Mouse (Mus musculus) adrenal gland, postnatal 25 days (tissue): ENCODE results near the gene Sema5a. TPM values are rescaled to one million over a fixed set of nuclear protein-coding genes. Genes with fewer than 3 reads are reported as not detected.

Source experiments
- DNase-seq: peaks from one replicate; pipeline ENCODE4 v3.0.0; 2021; ENCODE audit warnings: mixed read lengths
- total RNA-seq: library from RNA; stranded (reverse); gene quantifications from 2 replicates; pipeline ENCODE4 v1.2.3, GENCODE M21; 2021

Gene Sema5a
- total RNA-seq, 1 experiment from 2014 or later = 22.6 TPM

DNA sequence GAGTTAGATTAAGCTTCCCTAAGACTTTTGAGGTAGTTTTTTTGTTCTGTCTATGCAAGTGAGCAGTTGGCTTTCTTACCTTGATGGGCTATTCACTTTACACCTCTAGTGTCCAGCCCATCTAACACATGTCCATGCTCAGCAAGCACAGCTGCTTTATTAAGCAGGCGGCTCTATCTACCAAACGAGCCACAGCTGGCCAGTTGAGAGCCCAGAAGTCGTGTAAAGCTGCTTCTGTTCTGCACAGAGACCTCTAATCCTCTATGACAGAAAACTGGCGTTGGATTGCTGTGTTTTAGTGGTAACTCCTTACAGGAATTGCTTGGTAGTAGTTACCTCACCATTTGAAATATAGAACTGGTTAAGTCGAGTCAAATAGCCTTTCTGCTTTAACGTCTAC is 126.8 kb downstream of the Sema5a start:
- DNase-seq = no peak

DNA sequence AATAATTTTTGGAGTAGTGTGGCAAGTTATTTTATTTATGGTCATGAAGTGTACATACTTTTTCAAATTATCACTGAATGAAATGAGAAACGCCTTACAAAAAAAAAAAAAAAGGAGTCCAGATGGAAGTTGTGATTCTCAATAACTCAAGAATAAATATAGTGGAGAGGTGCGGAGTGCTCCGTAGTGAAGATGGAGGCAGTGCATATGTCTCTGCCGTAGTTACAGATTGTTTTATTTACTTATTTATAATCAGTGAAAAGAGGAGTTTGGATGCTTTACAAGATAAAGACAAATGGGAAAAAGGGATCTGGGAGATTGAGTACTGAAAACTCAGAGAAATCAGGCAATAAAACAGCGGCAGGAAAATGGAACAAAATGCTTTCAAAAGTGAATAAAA is 131.7 kb downstream of the Sema5a start:
- DNase-seq = no peak

DNA sequence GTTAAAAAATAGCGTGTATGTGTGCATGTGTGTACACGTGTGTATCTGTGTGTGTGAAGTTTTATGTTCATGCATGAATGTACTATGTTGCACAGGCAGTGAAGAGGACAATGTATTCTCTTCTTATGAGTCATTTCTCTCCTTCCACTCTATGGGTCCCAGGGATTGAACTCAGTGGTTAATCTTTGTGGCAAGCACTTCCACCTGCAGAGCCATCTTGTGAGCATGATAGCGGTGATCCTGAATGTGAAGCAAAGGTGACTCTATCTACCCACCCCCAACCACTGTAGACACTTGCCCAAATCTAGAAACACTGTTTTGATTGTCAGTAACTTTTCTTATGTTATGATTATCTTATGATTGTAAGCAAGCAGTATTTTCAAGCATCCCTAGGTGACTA is 133.2 kb downstream of the Sema5a start:
- no peak for DNase-seq

DNA sequence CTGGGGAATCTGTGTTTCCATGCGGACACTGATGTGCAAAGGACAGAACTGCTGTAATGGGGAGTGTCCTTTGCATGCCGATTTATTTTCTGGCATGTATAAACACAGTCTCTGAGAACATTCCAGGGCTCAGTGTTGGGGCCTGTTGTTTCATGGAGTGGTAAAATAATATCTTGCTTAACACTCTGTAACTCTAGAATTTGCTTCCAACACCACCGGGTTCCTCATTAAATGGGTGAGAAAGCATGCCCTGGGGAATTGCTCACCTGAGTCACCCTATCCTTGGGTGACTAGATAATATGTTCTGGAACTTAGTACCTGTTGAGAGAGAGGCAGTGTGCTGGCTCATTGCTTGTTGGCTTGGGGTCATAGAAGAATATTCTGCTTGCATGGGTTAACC is 135.7 kb downstream of the Sema5a start:
- no peak for DNase-seq

DNA sequence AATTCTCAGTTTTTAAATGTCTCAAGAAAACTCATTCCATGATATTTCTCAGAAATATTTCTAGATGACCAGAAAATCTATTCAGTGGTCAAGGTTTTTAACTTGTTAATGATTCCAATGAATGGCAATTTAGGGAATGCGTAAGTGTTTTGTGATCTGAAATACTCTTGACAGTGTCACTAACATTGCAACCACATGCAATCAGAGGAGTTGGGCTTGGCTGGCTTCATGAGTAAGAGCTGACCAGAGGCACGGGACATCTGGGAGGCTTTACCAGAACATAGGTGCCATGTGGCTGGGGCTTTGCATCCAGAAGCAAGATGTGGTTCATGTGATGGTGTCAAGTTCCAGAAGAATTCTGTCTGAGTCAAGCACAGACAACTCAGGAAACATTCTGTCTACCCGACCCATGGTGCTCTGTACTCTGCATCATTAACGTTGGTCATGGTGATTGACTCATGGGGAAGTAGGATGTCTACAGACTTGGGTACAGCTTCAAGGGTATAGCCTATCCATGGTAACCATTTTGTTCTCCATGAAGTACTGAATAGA is 138.4 kb downstream of the Sema5a start:
- DNase-seq = no peak

DNA sequence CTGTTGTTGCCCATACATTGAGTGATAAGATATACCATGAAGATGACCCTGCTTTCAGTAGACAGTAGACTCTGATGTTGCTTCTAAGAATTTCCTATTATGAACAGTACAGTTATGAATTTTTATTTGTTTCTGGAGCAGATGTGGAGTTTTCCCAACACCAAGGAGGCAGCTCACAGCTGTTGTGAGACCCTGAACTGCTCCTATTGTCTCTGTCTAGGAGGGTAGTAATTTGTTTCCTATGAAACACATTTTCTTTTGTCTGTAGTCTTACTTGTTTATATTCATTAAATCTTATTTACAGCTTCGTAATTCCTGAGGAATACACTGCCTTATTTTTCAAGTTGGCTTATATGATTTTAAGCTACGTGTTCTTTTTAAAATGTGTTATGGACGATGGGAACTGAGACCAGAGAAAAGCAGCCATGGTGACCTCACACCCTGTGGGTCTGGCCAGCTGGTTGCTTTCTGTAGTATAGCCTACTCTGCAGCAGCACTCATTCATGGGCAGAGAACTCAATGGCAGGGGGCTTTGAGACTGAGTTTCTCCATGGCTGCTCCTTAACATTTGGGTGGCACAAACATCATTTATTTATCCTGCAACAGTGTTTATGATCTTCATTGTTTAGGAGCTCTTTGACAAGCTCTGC is 151.8 kb downstream of the Sema5a start:
- DNase-seq = no peak

DNA sequence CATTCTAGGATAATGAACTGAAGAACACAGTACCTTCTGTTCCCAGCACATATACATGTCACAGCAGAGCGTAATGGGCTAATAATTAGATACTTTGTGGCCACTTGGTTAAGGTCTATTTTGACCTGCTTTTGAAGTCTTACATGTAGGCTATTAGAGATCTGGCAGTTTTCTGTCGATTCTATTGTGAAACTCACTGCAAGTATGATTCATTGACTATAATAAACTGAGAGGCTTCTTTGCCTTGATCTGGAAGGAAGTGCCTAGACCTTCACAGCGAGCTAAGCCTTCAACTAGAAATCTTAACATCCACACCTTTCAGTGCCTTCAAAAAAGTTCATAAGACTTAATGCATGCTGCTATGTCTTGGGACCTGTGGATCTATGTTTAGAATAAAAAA is 152.5 kb downstream of the Sema5a start:
- no peak for DNase-seq

DNA sequence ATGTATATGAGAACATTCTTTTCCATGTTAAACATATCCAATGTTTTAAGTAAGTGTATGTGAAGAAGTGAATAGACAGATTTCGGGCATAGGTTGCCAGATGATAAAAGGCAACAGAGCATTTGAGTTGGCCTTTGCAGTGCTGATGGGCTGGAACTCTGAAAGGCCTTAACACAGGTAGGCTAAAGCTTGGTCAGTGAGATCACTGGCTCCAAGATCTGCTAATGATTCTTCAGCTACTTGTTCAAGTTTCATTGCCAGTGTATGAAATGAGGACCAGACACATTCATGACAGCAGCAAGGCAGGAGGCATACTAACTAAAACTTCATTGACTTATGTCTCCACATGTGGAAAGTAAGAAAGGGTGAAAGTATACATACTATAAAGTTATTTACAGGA is 154.1 kb downstream of the Sema5a start:
- DNase-seq = no peak

DNA sequence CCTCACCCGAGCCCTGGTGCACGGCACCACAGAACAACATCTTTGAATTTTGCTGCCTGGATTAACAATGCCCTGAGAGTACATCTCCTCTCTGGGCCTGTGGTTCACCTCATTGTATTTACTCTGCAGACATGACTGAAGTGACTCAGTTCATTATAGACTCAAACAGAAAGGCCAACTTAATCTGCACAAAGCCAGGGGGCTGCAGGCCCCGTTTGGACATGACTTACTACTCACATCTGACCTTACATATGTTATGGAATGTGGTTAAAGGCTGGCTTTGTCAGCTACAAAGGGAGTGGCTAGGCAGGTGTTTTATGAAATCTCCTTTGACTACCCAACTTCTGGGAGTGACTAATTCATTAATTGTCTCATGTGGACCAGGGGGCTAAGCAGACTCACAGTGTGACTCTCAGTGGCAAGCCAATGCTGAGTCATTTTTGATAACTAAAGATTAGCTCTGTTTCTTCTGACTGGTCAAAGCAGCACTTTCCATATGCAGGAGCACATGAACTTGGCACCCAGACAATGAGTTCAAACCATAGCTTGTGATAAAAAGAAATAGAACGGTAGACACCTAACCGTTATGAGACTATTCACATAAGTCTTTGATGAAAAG is 157.4 kb downstream of the Sema5a start:
- DNase-seq = no peak

DNA sequence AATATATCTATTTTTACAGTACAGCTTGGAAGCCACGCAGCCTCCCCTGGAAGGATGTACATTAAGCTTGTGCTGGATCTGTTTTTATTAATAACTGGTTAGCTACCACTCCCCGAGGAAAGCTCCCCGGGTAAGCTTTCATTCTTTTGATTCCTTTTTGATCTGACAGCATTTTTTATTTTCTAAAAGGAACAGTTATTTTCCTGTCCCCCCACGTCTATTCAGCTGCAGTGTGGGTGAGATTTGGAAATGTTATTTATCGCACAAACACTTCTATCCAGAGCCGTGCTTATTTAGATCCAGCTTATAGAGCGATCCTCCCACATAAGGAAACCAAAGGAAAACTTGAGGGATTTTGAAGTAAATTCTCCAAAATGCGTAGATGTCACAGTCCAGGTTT is 158.7 kb downstream of the Sema5a start:
- DNase-seq = no peak

DNA sequence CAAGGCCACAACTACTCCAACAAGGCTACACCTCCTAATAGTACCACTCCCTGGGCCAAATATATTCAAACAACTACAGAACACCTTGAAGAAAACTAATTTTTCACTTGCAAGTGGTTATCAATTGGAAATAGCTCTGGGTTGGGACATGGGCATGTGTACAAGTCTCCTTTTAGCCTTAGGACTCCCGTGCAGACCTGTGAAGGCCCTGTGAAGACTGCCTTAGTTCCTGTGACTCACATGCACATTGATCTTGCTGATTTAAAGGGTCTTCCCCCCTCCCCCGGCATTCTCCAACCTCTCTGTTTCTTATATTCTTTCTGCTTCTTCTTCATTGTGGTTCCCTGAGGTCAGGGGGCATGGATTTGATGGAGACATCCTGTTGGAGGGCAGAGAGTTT is 161.8 kb downstream of the Sema5a start:
- no peak for DNase-seq

DNA sequence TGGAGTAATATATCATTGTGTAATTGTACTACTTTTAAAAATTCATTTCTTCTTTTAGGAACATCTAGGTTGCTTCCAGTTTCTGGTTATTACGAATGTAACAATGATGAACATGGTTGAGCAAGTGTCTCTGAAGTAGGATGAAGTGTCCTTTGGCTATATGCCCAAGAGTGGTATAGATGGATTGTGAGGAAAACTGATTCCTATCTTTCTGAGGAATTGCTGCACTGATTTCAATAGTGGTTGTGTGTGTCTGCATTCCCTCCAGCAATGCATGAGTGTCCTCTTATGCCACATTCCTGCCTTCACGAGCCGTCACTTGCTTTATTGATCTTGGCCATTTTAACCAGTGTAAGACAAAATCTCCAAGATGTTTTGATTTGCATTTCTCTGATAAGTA is 163.2 kb downstream of the Sema5a start:
- DNase-seq = no peak

DNA sequence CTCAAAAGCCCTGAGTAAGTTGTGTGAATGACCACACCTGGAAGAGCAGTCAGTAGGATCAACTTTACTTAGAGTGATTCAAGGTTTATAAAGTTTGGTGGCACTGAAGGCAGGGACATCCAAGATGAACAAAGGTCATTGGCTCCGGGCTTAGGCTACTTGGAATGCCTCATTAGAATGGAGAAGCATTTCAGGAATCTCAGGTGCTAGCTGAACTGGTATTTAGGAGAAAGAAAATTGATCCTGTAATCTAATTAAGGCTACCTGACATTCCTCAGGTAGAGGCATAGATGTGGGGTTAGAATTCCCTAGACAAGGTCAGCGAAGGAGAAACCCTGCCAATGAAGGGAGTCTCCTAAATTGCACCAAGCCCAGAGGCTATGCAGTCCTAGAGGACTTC is 171.7 kb downstream of the Sema5a start:
- DNase-seq = no peak

DNA sequence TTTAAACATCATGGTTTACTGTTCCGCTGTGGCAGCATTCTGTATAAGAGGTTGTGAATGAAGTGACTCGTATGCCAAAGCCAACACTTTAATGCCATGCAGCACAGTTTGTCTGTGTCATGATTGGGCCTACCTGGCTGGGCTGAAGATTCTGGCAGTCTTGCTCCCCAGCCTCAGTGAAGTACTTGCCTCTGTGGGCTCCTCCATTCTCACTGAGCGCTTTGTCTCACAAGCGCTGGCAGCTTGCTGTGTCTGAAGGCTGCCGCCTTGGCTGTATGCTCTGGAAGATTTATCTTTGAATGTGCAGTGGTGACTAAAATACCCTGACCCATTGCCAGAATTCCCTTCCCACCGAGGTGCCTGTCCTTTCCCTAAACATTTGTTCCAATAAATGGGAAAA is 178.0 kb downstream of the Sema5a start:
- DNase-seq = peak; percentile 36

DNA sequence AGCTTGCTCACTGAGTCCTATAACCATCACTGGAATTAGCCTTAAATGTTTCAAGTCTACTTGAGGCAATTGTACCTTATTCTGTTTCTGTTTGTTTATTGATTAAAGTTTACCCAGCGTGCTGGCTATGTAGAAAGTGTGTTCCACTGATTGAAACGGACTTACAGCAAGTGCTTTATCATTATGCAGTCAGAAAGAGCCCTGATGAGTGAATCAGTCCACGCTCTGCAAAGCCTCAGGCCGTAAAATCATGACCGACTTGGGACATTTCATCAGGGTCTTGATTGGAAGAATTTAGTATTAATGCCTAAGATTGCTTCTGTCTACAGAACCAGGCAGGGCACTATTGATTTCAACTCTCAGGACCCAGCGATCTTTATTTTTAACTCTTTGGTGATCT is 178.5 kb downstream of the Sema5a start:
- no peak for DNase-seq

DNA sequence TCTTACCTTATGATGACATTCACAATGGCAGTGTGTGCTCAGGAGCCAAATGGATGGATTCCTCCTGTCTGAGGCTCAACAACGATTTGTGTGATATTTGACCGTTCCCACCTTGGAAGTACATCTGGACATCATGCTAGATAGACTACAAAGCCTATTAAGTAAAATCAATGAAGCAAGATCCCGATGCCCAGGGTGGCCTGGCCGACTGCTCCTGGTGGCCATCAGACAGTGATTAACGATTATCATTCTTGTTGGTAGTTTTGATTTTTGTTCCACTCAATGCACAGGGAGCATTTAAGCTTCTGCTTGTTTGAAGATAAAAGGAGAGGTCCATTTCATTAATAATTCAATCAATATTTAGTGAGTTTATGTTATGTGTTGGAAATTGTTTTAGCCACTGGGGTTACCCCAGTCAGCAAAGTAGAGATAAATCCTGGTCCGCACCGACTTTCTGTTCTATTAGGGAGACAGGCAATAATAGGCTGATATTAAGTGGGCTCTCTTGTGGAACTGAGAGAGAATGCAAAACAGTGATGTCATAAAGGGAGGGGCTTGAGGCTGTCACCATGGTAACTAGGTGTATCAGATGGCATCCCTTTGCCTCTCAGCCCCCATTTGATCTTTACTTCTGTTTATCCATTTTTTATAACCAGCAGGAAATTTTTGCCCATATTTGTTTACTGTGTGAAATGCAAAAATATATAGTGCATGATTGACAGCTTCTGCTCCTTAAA is 182.7 kb downstream of the Sema5a start:
- DNase-seq = no peak

DNA sequence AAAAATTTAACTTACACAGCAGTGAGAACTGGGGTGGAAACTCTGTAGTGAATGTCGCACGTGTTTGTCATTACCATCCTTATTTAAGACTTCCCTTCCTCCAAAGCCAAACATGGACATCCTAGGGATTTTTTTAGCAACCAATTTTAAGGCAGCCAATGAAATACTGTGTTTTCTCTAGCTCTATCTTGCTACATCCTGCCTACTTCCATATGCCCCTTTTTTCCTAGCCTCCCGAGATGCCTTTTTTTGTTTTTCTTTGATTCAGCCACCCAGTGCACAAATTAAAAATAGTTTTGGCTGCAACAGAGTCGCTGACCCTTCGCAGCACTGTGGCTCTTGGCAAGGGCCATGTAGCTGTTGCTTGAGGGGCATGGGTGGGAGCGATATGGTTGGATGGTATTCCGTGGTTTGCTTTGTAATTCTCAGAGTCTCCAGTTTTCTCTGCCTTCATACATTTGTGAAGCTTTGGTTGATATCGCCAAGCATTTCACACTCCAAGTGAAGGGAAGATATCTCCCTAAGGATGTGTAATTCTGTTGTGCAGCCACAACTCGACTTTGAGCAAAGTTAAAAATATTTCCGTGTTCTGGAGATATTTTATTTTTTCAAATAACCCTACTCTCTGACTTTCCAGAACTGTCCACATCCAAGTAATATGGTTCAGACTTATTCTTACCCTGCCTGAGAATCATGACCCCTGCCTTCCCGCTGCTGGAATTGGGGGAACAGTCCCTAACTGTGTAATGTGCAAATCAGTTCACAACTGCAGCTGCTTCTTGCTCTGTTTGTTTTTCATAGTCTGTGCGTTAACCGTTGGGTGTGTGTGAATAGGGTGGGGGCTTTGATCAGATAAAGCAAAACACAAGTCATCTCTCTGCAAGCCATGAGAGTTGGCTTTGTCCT is 188.6 kb downstream of the Sema5a start:
- DNase-seq = no peak

DNA sequence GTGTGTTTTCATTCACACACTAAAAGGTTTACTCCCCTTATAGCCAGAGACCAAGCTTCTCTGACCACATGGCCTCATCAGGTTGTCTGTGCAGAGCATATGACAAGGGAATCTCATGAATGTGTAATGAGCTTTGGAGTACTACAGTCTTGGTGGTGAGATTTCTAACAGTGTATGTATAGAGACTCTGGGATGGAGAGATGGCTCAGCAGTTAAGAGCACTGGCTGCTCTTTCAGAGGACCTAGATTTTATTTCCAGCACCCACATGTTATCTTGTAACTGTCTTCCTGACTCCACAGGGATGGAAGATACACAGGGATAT is 189.2 kb downstream of the Sema5a start:
- DNase-seq = no peak

DNA sequence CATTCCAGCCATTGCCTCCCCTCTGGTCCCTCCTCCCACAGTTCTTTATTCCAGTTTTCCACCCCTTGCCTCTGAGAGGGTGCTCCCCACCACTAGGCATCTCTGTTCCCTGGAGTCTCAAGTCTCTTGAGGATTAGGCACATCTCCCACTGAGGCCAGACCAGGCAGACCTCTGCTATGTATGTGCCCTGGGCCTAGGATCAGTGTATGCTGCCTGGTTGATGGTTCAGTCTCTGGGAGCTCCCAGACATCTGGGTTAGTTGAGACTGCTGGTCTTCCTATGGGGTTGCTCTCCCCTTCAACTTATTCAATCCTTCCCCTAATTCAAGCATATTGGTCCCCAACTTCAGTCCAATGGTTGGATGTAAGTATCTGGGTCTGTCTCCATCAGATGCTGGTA is 189.7 kb downstream of the Sema5a start:
- no peak for DNase-seq

DNA sequence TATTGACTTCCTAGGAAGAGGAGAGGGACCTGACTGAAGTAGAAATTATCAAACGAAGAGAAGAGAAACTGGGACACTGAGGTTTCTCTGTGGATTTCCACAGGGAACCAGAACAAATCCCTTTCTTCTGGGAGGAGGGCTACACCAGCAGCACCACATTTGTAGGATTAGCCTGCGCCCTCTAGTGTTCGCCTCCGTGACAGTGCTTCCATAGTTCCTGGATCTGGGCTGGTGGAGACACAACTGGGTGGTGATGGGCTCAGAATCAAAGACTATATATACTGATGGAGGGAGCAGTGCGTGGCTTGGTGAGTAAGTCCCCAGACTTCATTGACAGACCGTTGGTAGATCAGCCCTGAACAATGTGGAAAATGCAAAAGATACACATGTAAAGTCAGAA is 193.0 kb downstream of the Sema5a start:
- peak; percentile 69 for DNase-seq

DNA sequence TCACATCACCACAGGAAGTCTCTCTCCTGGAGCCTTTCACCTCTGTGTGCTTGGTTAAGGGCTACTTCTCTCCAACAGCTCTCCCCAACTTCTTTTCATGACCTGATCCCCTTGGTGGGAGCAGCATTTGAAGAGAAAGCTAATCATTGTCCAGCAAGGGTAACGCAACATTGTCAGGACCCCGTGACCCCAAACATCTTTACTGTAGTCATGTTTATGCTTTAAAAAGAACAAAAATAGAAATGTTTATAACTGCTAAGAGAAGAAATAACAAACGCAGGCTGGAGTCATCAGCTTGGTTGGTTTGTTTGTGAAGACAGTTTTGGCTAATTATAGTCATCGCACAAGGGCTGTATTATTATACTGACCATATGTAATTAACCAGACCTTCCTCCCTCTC is 198.1 kb downstream of the Sema5a start:
- DNase-seq = no peak

DNA sequence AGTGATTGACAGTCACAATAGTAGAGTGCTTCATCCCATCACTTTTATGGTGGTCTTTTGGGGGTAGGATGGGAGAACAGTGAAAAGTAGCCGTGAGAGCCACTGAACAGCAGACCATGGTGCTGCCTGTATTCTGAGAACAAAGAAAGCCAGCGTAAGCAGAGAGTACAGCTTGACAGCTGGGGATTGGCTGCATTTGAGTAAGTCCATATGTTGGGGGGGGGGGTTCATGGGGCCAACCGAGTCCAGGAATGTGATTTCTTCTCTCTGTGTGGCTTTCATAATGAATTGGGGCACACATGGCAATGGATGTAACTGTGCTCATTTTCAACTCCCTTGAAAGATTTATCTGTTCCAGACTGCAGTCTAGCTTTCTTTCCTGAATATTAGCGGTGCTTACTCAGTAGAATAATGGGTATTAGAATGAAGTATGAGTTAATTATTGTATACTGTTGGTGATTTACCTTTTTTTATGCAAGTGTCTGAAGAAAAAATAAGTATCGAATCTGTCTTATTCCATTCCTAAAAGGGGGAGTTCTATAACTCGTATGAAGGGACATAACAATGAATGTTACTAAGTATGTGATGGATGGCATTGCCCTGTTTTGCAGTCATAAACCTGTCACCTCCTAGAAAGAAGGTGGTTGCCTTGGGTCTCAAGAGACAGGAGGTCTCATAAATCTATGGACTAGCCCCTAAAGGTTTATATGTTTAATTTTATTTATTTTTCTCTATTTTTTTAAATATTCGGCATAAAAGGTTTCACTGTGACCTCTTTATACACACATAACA is 203.1 kb downstream of the Sema5a start:
- DNase-seq = no peak
